Mouse (Mus musculus) kidney, adult 2 months (tissue): ENCODE measurements around the gene Lgals4.

Experiments
- CTCF ChIP-seq: fragments of 200-500 bp; conservative IDR thresholded peaks from 2 replicates; pipeline ENCODE4 v1.5.1; 2011; ENCODE audit warnings: low read depth, mild to moderate bottlenecking, control low read depth, low read length, moderate library complexity, mixed read lengths; ENCODE audit not compliant: insufficient read depth, insufficient read length
- POLR2A ChIP-seq: fragments of 200-500 bp; IDR thresholded peaks from one replicate; pipeline ENCODE4 v1.6.1; 2011; ENCODE audit warnings: low read depth, low read length, control low read depth

GRCm38 (mm10) chr7:28833723-28834347, at the start of gene Lgals4:
- no peak for TF ChIP-seq POLR2A
- no peak for TF ChIP-seq CTCF
